Mouse (Mus musculus) heart, postnatal 10 days (tissue): ENCODE data around the gene Hecw2. TPM values are rescaled to one million over a fixed set of nuclear protein-coding genes. Genes with fewer than 3 reads are reported as not detected.

Experiments used
- DNase-seq, 2 experiments: peaks; one replicate each; pipeline ENCODE4 v3.0.0; 2021
- intact Hi-C: fragments of 180-260 bp; cut with DNase I; formaldehyde crosslinking; loops from one replicate; pipeline ENCODE4 v1.15.1; 2025
- total RNA-seq, 2 experiments: library from RNA; stranded (reverse); gene quantifications; 2 replicates each; pipeline ENCODE4 v1.2.3; 2021

Hecw2 gene
- total RNA-seq = 10 to 100 TPM; 12.2 to 19.4 TPM

DNA sequence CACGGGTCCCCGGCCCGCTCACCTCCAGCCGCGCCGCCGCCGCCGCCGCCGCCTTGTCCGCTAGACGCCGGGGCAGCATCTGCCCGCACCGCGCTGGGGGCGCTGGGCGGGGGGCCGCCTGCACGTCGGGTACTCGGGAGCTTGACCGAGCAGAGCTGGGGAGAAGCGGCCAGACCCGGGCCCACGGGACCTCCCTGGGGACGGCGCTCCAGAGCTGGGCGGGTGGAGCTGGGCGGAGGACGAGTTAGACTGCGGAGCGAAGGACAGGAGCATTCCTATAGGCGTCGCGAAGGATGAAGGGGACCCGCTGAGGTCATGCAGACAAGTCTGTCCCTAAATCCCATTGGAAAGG, at the start of gene Hecw2:
Hecw2 (minus strand) TSS at position 215 of the 352 bp plus-strand sequence.
- DNase-seq = peak; percentile 51 to 56
- intact Hi-C loops = loop anchor here (5.0 kb wide), 2 partner anchors 153 to 288 kb away; no protein-coding TSS in a partner anchor

DNA sequence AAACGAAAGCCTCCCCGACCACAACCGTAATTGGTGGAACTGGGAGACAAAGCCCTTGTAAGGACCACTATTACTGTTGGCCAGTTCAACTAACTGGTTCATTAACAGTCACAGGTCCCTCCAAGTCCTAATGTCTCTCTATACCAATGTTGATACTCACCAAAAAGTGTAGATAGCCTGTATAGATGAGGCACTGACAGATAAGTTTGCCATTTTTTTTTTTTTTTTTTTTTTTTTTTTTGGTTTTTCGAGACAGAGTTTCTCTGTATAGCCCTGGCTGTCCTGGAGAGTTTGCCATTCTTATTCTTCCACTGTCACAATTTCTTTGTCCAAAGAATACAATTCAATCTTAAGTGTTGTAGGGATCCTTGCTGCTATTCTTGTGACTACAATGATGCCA, 47.8 kb upstream of the Hecw2 start:
- intact Hi-C loops = no loop called here
- no peak for DNase-seq

DNA sequence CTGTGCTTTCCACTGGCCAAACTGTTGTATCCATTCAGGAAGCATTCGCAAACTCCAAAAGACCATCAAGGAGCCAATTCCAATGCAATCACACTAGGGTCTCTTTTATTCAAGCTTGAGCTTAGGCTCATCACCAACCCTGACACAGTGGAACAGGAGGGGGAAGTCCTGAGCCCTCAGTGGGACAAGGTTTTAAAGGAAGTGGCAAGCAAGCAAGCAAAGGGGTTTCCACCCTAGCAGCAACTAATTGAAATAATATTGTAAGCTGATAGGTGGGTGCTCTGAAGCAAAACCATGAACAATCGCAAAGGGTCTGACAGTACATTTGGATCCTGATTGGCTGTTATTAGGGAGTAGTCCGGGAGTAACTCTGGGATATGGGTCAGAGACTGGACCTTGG, 25.3 kb upstream of the Hecw2 start:
- DNase-seq = no peak
- intact Hi-C loops = no loop called here

DNA sequence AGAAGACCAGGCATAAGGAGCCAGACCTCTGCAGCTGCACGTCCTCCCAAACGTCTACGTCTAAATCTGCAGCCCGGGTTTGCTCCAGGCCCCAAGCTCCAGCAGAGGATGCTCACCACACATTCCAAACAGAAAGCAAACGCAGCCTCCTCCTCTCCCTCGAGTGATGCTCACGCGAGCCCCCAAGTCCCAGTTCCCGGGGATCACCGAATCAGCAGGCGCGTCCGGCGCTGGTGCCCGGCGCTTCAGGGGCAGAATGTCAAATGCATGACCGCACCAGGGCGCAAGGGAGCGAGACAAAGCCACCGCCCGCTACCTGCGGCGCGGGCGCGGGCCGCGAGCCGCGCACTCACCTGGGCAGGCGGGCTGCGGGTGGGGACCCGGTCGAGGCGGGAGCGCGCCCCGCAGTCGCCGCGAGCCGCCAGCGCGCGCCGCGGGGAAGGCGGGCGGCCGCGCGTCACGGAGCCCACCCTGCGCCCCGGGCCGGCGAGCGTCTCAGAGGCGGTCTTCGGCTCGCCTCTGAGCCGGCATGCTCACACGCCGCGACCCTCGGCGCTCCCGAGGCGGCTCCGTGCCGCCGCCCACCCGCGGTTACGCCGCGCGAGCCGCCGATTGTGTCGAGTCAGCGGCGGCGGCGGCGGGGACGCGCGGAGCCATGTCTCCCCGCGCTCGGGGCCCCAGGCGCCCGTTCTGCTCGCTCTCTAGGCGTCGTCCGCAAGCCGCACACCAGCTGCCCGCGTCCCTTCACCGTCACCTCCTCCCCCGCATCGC, 600 bp downstream of the Hecw2 start:
- DNase-seq = peak; percentile 55 to 71
- intact Hi-C loops = loop anchor here (5.0 kb wide), 2 partner anchors 152 to 287 kb away; no protein-coding TSS in a partner anchor

DNA sequence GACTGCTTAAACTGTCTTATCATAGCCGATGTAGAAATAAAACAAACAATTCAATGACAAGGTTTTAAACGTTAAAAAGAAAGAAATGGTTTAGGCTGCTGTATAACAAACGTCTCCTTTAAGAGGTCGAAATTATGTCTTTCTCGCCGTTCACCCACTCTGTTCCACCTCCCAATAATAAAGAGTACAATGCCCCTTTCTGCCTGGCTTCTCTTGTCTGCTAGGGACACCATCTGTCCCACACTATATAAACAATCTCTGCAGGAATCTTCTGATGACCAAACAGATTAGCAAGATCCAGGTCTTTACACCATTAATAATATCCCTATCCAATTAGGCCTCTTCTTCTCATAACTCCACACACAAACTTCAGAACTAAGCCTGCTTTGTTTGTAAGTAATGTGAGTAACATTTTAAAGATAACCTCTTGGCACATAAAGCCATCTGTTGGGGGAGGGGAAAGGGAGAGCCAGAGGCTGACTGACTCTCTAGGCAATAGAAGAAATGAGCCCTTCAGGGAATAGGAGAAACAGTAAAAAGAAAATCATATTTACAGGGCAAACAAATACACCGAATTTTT, 1.7 kb downstream of the Hecw2 start:
- intact Hi-C loops = loop anchor here (5.0 kb wide), 2 partner anchors 151 to 286 kb away; no protein-coding TSS in a partner anchor
- DNase-seq = peak; percentile 14 to 15

DNA sequence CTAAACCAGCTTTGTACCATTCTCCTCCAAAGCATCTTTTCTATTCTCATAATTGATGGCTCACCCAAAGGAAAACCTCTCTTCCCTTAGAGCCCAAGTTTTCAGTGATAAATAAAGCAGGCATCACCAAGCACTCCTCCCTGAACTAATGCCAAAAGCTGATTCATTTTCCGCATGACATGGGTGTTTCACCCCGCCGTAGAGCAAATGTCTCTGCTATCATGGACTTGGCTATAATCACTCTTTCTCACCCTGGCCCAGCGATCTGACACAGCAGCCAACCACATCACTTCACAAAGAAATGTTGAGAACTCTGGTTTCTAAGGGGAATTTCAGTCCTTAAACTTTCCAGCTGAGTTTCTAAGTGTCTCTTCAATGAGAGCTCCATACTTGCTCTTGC, 7.4 kb downstream of the Hecw2 start:
- intact Hi-C loops = no loop called here
- peak; percentile 17 to 28 for DNase-seq

DNA sequence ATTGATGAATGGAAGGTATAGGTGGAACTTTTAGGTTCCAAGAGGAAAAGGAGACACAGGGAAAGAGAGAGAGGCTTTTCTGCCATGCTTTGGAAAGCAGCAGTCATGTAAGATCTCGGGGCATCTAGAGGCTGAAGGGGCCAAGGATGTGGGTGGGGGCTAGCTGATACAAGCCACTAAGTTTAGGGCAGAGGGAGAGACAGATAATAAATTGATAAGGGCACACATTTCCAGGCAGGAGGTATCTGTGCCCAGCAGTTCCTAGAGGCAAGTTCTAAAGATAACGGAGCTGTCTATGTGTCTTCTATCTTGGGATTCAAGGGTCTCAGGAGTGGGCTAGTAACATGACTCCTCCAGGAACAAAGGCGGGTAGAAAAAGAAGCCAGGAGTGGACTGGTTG, 8.6 kb downstream of the Hecw2 start:
- intact Hi-C loops = no loop called here
- DNase-seq = no peak

DNA sequence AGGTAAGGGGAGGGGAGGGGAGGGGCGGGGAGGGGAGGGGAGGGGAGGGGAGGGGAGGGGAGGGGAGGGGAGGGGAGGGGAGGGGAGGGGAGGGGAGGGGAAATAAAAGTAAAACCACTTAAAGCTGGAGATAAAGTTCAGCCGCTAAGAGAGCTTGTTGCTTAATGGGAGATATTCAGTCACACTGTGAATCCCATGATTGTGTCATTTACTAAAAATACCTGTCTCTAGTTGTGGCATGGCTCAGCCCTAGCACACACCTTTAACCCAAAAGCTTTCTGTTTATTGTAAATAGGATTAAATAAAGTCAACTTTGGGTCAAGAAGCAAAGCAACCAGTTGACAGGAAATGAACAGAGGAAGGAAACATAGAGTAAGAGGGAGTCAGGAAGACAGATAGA, 14.3 kb downstream of the Hecw2 start:
- intact Hi-C loops = no loop called here
- DNase-seq = no peak

DNA sequence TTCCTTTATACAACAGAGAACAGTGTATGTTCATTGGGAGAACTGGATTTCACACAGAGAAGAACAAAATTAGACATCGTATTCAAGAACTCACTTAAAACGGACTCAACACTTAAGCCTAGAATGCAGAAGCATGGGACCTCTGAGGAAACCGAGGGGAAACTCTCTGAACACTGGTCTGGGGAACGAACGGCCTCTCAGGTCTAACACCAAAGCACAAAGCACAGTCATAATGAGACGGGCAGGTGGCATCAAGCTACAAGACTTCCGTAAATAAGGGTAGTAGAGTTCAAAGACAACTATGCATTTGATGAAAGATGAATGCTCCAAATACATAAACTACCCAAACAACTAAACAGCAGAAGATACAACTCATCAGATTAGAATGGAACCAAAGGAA, 15.8 kb downstream of the Hecw2 start:
- no peak for DNase-seq
- intact Hi-C loops = no loop called here

DNA sequence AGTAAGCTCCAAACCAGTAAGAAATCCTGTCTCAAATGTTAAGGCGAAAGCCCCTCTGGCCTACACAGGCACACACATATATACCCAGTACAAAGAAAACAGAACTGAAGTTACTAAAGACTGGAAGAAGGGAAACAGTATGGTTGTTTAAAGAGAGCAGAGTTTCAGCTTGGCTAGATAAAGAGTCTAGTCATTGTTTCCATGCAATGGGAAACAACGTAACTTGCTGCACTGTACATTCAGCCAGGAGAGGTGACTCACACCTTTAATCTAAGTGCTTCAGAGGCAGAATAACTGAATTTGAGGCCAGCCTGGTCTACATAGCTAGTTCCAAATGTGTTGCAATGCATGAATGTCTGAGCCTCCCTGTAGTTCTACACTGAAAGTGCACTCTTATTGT, 18.4 kb downstream of the Hecw2 start:
- intact Hi-C loops = no loop called here

DNA sequence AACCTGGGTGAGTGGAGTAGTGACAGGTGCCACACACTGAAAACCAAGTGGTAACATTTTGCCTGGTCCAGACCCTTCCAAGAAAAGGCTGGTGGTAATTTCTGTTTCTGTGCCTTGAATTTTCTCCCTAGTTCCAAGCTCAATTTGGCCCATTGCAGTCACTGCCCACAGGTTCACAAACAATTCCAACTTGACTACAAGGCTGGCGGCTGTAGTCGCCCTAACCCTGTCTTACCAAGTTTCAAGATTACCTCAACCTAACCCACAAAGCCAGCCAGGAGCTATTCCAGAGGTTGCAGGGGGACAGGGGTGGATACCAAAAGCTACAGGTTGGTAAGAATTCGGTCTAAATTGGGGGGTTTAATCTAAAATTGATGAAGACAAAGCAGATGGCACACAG, 27.0 kb downstream of the Hecw2 start:
- intact Hi-C loops = no loop called here
- no peak for DNase-seq

More for the DNA sequence above, 18.4 kb downstream of the Hecw2 start:
- DNase-seq = no peak

DNA sequence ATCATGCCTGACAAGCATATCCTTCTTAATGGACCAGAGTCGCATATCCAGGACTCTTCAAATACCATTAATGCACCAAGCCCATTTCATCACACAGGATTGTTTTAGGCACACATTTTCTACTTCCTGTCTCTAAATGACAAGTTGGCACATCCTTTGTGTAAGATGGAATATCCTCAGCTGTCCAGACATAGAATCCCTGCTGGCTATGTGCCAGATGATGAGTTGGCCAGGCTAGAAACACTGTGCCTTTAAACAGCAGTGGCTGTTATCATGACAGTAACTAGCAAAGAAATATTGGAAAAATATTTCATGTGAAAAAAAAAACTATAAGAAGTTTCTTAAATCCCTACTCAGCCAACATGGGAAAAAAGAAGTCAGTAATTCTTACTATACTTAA, 35.4 kb downstream of the Hecw2 start:
- no peak for DNase-seq
- intact Hi-C loops = no loop called here

DNA sequence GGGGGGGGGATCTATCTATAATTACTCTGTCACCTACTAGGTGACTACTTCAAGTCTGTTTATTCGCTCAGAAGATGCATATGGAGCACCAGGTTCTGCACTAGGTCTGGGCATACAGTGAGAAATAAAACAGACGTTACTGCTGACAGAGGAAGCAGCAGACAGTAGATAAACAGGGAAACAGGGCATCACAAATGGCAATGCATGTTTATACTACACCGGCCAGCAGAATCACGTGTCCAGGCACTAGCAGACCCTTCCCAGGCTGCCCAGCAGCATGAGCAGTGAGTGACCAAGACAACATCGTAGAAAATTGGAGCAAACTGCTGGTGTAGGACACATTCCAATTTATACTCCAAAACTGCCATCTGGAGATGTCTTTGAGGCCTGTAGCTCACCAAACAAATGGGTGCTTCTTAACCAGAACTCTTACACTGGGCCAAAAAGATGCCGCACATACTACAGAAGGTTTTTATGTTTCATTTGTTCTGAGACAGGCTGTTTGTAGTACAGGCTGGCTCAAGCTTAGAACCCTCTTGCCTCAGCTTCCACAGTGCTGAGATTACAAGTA, 41.7 kb downstream of the Hecw2 start:
- intact Hi-C loops = no loop called here
- DNase-seq = no peak

DNA sequence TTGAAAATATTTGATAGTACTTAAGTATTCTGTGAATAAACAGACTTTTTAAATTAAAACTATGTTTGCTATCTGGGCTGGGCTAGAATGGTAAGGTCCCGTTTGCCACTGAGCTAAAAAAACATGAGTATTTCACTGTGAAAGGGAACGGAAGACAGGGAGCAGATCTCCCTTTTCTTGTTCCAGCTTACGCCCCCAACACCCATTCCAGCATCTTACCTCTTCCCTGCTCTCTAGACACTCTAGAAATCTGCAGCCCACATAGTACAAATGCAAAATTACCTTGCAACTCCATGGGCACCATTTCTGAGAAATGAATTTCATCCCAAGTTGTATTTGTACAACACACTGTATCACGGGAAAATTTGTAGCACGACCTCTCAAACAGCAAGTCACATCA, 49.9 kb downstream of the Hecw2 start:
- DNase-seq = no peak
- intact Hi-C loops = no loop called here

DNA sequence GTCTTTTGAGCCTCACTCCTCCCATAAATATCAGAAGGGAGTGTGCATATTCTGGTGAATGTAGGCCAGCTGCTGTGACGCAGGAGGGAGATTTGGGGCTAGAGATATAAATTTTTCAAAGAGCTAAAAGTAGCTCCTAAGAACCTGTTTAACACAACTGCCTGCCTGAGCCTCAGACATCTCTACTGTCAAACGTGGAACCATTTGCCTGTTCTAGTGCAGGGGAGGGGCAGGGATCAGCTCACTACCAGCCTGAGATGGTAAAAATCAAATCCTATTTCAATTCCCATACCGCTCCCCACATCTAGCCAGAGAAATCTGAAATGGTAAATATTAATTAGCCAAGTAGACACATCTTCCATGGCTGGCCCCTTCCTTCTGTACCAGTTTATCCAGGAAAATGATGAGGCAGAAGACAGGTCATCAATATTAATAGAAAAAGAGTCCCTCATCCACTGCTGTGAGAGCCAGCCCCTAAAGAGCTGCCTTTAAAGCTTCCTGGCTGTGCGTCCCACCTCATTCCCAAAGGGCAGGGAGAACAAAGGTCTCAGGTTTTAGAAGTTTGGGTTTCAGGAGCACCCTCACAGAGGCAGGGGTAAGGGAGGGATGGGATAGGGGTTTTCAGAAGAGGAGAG, 61.0 kb downstream of the Hecw2 start:
- DNase-seq = no peak
- intact Hi-C loops = no loop called here

DNA sequence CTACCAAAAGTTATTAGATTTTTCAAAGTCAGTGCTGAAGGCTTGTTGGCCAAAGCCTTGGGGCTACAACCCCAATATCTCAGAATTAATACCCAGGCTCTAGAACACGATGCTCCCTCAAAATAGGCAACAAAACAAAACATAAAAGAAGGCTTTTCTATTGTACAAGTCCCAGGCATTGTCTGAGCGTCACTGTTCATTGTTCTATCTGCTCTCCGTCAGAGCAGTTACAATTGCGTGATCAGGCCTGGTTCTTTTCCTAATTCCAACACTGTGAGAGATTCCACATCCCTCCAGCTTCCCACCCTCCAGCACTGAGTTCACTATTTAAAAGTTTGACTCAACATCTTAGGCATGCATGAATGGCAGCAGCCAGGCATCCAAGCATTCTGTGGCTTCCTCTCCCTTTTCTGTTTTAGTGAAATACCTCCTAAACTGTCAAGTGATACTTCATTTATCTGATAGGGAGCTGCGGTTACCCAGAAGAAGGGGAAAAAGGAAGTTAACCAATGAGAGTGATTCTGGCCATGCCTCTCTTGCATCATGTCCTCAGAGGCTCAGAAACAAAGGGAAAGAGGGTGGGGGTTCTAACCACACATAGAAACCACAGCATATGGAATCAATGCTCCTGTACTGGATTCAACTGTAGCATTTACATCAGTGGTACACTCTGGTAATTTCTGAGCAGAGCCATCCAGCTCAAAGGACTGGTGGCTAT, 66.1 kb downstream of the Hecw2 start:
- intact Hi-C loops = no loop called here
- no peak for DNase-seq

DNA sequence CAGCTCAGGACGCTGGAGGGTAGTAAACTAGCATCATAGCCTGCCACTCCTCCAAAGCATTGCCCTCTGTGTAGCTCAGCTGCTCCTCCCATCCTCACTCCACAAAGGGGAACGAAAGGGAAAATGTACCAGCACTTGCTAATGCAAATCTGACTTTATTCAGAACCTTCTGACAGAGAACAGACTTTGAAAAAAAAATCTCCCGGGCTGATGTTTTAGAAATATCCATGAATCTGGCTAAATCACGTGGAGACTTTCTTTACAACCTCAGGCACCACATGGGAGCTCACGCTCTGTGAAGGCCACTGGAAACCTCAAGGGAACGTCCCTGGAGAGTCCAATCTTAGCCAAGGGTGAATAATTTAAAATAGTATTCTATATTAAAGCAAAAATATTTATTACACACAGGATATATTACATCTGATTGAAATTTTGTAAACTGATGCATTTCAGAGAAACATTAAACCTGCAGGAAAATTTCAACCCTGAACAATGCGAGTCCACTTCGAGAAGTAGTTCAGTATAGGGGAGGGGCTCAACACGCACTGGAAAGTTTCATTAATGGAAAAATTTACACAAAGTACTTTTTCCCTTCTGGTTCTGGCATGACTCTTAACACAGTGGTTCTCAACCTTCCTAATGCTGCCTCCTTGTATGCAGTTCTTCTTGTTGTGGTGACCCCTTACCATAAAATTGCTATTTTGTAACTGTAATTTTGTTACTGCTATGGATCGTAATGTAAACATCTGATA, 67.8 kb downstream of the Hecw2 start:
- intact Hi-C loops = no loop called here
- DNase-seq = no peak

DNA sequence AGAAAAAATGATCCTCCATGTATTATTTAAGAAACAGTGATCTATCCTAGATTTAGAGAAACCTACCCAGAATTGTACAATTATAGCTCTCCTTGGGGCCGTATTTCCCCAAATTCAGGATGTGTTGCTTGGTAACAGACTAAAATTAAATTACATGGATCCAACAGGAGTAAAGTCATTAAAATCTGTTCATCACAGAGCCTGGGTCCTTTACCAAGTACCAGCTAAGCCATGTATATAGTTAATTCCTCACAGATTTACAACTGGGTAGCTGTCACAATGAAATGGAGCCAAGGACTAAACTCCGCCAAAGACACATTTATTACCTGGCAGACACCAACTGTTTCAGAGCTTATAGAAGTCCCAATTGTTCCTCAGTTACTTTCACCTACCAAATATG, 72.4 kb downstream of the Hecw2 start:
- intact Hi-C loops = no loop called here

DNA sequence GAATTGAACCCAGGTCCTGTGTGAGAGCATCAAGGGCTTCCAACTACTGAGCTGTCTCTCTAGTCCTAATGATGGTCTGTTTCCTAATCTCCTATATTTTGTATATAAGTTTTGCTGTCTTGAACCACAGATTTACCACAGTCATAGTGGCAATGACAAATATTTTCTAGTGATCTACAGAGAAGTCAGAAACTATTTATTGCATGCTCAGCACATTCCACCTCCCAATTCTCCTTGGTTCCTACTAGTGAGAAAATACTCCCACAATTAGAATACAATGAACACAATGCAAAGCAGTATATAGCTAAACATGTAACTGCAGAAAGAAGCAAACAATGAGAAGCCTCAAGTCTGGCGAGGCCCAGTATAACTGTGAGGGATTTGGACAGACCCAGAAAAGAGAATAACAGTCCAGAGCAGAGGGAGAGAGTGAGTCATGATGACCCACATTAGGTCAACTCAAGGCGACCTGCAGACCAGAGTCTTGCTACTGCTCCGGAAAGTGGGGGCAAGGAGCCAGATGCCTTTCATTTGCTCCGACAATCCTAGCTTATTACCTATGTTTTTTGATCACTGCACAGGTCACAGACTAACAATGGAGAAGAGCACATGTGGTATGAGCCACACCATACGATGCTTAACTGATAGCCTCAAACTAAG, 73.8 kb downstream of the Hecw2 start:
- intact Hi-C loops = no loop called here
- no peak for DNase-seq

More for the DNA sequence above, 72.4 kb downstream of the Hecw2 start:
- no peak for DNase-seq
